Mouse (Mus musculus) bone marrow, adult 2 months (tissue): Measurements from ENCODE around the gene Pmepa1.

Source experiments
- CTCF ChIP-seq: fragments of 200-500 bp; IDR thresholded peaks from 2 replicates; pipeline ENCODE4 v1.5.1; 2011; ENCODE audit warnings: low read length, control low read depth; ENCODE audit not compliant: control insufficient read depth, insufficient read depth
- POLR2A ChIP-seq: fragments of 200-500 bp; IDR thresholded peaks from 2 replicates; pipeline ENCODE4 v1.6.1; 2011; ENCODE audit warnings: low read depth, mild to moderate bottlenecking, control low read depth, low read length, borderline replicate concordance; ENCODE audit not compliant: control insufficient read depth

- no peak for TF ChIP-seq CTCF
- no peak for TF ChIP-seq POLR2A
These were observed 32.2 kb upstream of the Pmepa1 start for GRCm38 (mm10) chr2:173308486-173308885.
